Mouse (Mus musculus) hindbrain, embryonic 10.5 days (tissue): Measurements from ENCODE around the gene Ahnak2. TPM values are rescaled to one million over a fixed set of nuclear protein-coding genes. Genes with fewer than 3 reads are reported as not detected.

Experiments
- DNase-seq: peaks from one replicate; pipeline ENCODE4 v3.0.0-alpha.2; 2017; ENCODE audit warnings: low spot score
- H3K27ac ChIP-seq: fragments of 300-500 bp; sonication (generic); 2 replicates; pipeline ENCODE4 v1.5.1; 2016; ENCODE audit warnings: mild to moderate bottlenecking, moderate library complexity
- H3K27me3 ChIP-seq: fragments of 300-500 bp; sonication (generic); 2 replicates; pipeline ENCODE4 v1.6.1; 2016; ENCODE audit warnings: mild to moderate bottlenecking; ENCODE audit not compliant: poor library complexity, insufficient read depth, severe bottlenecking
- H3K36me3 ChIP-seq: fragments of 300-500 bp; sonication (generic); 2 replicates; pipeline ENCODE4 v1.6.1; 2016; ENCODE audit warnings: mild to moderate bottlenecking, moderate library complexity
- H3K4me1 ChIP-seq: fragments of 300-500 bp; sonication (generic); replicated peaks from 2 replicates; pipeline ENCODE4 v1.6.1; 2016; ENCODE audit warnings: mild to moderate bottlenecking
- H3K4me3 ChIP-seq: fragments of 300-500 bp; sonication (generic); 2 replicates; pipeline ENCODE4 v1.5.1; 2016; ENCODE audit warnings: mild to moderate bottlenecking, moderate library complexity
- H3K9me3 ChIP-seq: fragments of 300-500 bp; sonication (generic); 2 replicates; pipeline ENCODE4 v1.6.1; 2016; ENCODE audit warnings: mild to moderate bottlenecking, moderate library complexity
- WGBS: fragments of 180-500 bp; shearing (Covaris S2); methylation state at CpG from one replicate; pipeline ENCODE4 v1.1.7; 2016; 5-methylcytosine and 5-hydroxymethylcytosine counted together
- polyA plus RNA-seq: library from polyadenylated mRNA; unstranded; fragments of >200 nt; fragmentation: Nextera tagmentation; extraction: Ambion mirVana; gene quantifications from 2 replicates; pipeline ENCODE4 v1.2.1, GENCODE M21; 2016

Ahnak2 gene
- polyA plus RNA-seq, 1 experiment from 2014 or later: 0.37 TPM

DNA sequence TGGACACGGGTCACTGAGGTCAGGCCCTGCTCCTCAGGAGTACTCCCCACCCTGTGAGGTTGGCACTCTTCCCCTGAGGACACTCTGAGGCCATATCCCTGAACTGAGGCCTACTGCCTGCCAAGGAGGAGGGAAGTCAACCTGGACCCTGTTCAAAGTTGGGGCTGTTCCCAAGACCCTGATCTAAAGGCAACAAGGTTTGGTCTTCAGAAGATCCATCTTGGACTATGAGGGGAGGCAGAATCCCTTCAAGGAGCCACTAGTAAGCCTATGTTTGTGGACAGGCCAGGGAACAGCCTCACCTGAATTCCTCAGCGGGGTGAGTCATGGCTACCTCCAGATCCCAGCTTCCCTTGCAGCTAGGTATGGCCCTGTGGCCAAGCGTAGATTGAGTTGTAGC is 43.0 kb downstream of the Ahnak2 start:
- H3K27me3 ChIP-seq: no peaks in the 10 kb centered on the region
- no peak for DNase-seq
- H3K4me1 ChIP-seq: peaks cover 7% of the 10 kb centered on the region
- H3K9me3 ChIP-seq: no peaks in the 10 kb centered on the region
- no peak overlapping the region for H3K4me3 ChIP-seq
- H3K36me3 ChIP-seq: no peaks in the 10 kb centered on the region
- H3K27ac ChIP-seq: no peak overlapping the region
- 86% methylated on average over 3 of the region's 3 CpGs for WGBS

GRCm38 (mm10) chr12:112757896-112758295 is 44.6 kb downstream of the Ahnak2 start:
- no peak overlapping the region for H3K4me3 ChIP-seq
- peaks cover 7% of the 10 kb centered on the region for H3K4me1 ChIP-seq
- 94% methylated on average over 5 of the region's 5 CpGs for WGBS
- H3K27me3 ChIP-seq: no peaks in the 10 kb centered on the region
- H3K36me3 ChIP-seq: no peaks in the 10 kb centered on the region
- H3K9me3 ChIP-seq: no peaks in the 10 kb centered on the region
- no peak for DNase-seq
- H3K27ac ChIP-seq: no peak overlapping the region

GRCm38 (mm10) chr12:112755900-112756299 is 46.6 kb downstream of the Ahnak2 start:
- Histone ChIP-seq H3K27me3 (no peaks in the 10 kb centered on the region), H3K36me3 (no peaks in the 10 kb centered on the region), H3K9me3 (no peaks in the 10 kb centered on the region), H3K4me3 (no peak overlapping the region), H3K4me1 (peaks cover 6% of the 10 kb centered on the region), H3K27ac (no peak overlapping the region)
- 80% methylated on average over 4 of the region's 4 CpGs for WGBS
- DNase-seq: no peak

- Histone ChIP-seq H3K4me3 (no peak overlapping the region), H3K36me3 (no peaks in the 10 kb centered on the region), H3K4me1 (peaks cover 9% of the 10 kb centered on the region), H3K9me3 (no peaks in the 10 kb centered on the region), H3K27ac (no peak overlapping the region), H3K27me3 (no peaks in the 10 kb centered on the region)
- 69% methylated on average over 2 of the region's 2 CpGs for WGBS
- no peak for DNase-seq
These were observed 50.1 kb downstream of the Ahnak2 start for GRCm38 (mm10) chr12:112752399-112752798.

DNA sequence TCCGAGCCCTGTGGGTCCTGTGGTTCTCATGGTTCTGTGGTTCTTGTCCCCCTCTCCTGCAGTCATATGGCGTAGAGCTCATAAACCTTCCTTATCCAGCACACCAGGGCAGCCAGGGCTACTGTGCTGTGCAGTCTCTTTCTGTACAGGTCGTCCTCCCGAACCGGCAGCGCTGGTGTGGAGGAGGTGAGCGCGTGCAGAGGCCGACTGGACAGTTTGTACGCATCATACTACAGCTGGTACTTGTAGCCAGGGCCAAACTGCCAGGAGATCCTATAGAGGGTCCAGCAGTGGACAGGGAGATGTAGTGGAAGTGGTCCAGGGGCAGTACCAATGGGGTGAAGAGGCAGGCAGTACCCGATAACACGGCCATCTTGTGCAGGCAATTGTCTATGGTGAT is 51.5 kb downstream of the Ahnak2 start:
- Histone ChIP-seq H3K9me3 (no peaks in the 10 kb centered on the region), H3K4me3 (no peak overlapping the region), H3K36me3 (no peaks in the 10 kb centered on the region), H3K27me3 (no peaks in the 10 kb centered on the region), H3K27ac (no peak overlapping the region), H3K4me1 (peaks cover 19% of the 10 kb centered on the region)
- no peak for DNase-seq
- WGBS: 90% methylated on average over 12 of the region's 12 CpGs

- peaks cover 38% of the 10 kb centered on the region for H3K4me1 ChIP-seq
- peaks cover 18% of the 10 kb centered on the region; the same call in 1 of the 2 replicates for H3K36me3 ChIP-seq
- DNase-seq: no peak
- peak overlapping the region; percentile 31; the same call in 1 of the 2 replicates for H3K4me3 ChIP-seq
- no peaks in the 10 kb centered on the region for H3K9me3 ChIP-seq
- no peaks in the 10 kb centered on the region for H3K27me3 ChIP-seq
- WGBS: 74% methylated on average over 8 of the region's 8 CpGs
- peak overlapping the region; percentile 91 for H3K27ac ChIP-seq
These were observed 54.9 kb downstream of the Ahnak2 start for GRCm38 (mm10) chr12:112747606-112747970.

DNA sequence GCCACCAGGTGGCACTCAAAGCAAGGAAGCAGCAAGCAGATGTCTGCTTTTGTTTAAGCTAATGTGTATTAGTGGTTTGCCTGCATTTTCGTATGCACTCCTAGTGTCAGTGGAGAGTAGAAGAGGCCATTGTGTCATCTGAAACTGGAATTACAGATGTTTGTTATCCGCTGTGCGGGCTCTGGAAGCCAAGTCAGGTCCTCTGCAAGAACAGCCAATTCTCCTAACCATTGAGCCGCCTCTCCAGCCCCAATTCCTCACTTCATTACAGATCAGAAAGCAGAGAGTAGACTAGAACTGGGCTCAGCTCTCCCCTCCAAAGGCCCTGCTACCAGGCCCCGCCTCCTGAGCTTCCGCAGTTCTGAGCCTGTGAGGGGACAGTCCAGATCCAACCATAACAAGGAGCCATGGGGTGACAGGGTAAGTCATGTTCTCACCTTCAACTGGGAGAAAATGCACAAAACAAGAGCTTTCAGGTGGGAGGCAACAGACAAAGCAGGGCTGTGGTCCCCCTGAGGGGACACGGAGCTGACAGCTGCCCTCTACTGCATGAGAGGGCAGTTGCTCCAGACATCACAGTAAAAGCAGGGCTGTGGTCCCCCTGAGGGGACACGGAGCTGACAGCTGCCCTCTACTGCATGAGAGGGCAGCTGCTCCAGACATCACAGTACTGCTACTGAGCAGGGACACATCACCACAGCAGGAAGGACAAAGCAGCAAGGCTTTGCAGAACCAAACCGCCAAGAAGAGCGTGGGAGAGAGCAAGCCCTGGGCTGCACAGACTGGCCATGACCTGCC is 55.5 kb downstream of the Ahnak2 start:
- 19% methylated on average over 10 of the region's 10 CpGs for WGBS
- Histone ChIP-seq H3K27me3 (no peaks in the 10 kb centered on the region), H3K9me3 (no peaks in the 10 kb centered on the region), H3K4me3 (peak overlapping the region; percentile 31), H3K36me3 (peaks cover 18% of the 10 kb centered on the region; the same call in 1 of the 2 replicates), H3K27ac (peak overlapping the region; percentile 91), H3K4me1 (peaks cover 41% of the 10 kb centered on the region)
- peak; percentile 61 for DNase-seq

- Histone ChIP-seq H3K4me3 (no peak overlapping the region; the same call in 1 of the 2 replicates), H3K4me1 (peaks cover 41% of the 10 kb centered on the region), H3K27ac (peak overlapping the region; percentile 91), H3K27me3 (no peaks in the 10 kb centered on the region), H3K9me3 (no peaks in the 10 kb centered on the region), H3K36me3 (peaks cover 18% of the 10 kb centered on the region; the same call in 1 of the 2 replicates)
- DNase-seq: no peak
- WGBS: 86% methylated on average over 4 of the region's 4 CpGs
These were observed 56.0 kb downstream of the Ahnak2 start for GRCm38 (mm10) chr12:112746461-112746807.

- Histone ChIP-seq H3K27me3 (no peaks in the 10 kb centered on the region), H3K4me1 (peaks cover 41% of the 10 kb centered on the region), H3K9me3 (no peaks in the 10 kb centered on the region), H3K4me3 (no peak overlapping the region), H3K36me3 (peaks cover 21% of the 10 kb centered on the region; the same call in 1 of the 2 replicates), H3K27ac (peak overlapping the region; percentile 91)
- 91% methylated on average over 10 of the region's 10 CpGs for WGBS
- DNase-seq: no peak
These were observed 56.7 kb downstream of the Ahnak2 start for GRCm38 (mm10) chr12:112745716-112746115.

DNA sequence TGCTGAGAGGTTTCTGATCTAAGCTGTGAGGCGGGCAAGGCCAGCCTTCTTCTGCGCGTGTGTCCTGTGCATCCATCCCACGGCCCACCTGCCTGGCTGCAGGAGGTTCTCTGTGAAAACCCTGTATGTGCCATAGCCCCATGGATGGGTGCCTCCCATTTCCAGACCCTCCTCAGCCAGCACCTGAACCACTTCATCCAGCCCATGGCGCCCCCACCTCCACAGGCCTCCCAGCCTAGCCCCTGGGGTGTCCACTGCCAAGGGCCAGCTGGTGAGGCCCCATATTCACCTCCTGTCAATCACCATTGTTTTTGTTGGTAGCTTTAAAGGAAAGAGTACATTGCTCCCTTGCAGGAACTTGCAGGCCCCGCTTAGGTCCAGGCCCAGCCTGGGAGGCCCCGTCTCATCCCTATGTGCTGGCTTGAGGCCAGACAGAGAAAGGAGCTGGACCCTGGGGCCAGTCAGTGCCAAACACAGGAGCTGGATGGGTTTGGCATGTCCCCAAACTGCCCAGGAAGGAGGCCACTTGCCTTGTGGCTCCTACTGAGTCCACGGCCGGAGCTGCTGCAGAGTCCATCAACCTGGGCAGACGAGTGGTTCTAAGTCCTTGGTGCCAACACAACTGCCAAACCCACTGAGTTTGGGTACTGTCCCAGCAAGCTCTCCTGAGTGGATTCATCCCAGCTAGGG is 57.4 kb downstream of the Ahnak2 start:
- H3K36me3 ChIP-seq: peaks cover 28% of the 10 kb centered on the region
- H3K27ac ChIP-seq: peak overlapping the region; percentile 91; the same call in 1 of the 2 replicates
- no peaks in the 10 kb centered on the region for H3K27me3 ChIP-seq
- H3K9me3 ChIP-seq: no peaks in the 10 kb centered on the region
- H3K4me1 ChIP-seq: peaks cover 41% of the 10 kb centered on the region
- no peak overlapping the region for H3K4me3 ChIP-seq
- whole genome bisulfite sequencing: 87% methylated on average over 10 of the region's 10 CpGs
- DNase-seq: no peak

DNA sequence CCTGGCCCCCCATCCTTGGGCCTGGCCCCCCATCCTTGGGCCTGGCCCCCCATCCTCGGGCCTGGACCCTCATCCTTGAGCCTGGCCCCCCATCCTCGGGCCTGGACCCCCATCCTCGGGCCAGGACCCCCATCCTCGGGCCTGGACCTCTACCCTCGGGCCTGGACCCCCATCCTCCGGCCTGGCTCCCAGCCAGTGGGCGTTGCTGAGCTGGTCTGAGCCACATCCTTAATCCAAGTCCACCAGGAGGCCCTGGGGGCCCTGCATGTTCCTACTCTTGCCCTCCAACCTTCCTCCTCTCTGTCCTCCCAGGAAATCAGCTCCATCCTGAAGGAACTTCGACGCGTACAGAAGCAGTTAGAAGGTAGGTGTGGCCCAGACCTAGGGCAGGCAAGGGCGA is 58.2 kb downstream of the Ahnak2 start:
- Histone ChIP-seq H3K27me3 (no peaks in the 10 kb centered on the region), H3K27ac (0 out of 2 replicates have a peak overlapping the region, but pooled peaks have one; percentile 19), H3K36me3 (peaks cover 36% of the 10 kb centered on the region), H3K4me3 (no peak overlapping the region), H3K4me1 (peaks cover 41% of the 10 kb centered on the region), H3K9me3 (no peaks in the 10 kb centered on the region)
- 86% methylated on average over 11 of the region's 11 CpGs for WGBS
- DNase-seq: no peak

DNA sequence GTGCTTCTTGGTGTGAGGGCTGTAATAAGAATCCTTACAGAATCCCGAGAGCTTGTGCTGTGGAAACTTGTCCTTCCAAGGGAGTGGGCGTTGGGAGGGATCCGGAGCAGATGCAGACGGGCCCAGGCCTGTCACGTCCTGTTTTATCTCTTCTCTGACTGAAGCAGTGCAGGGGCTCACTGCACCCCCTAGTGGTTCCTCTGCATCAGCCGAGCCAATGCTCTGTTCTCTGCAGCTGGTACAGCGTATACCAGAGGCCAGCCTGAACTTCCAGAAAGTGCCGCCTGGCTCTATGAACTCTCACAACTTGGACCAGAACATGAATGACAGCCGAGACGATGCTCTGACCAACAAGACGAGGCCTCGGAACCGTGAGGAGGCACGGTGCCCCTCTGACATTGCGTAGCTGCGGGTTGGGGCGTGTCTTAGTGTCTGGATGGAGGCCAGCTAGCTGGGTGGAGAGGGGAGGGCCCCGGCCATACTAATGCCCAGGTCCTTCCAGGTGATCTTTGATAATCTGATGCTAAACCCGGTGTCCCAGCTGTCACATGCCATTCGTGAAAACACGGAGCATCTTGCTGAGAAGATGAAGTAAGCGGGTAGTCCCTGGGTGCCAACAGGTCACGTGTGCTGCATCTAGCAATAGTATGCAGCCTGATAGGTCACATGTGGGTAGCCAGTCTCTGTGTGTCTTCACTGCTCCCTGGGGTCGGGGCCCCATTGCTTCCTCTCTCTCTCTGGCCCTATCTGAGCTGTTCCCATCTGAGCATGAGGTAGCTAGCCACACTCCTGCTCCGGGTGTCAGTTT is 59.1 kb downstream of the Ahnak2 start:
- H3K4me1 ChIP-seq: peaks cover 41% of the 10 kb centered on the region
- no peaks in the 10 kb centered on the region for H3K9me3 ChIP-seq
- DNase-seq: peak; percentile 75
- peak overlapping the region; percentile 80 for H3K27ac ChIP-seq
- H3K27me3 ChIP-seq: no peaks in the 10 kb centered on the region
- H3K36me3 ChIP-seq: peaks cover 44% of the 10 kb centered on the region
- H3K4me3 ChIP-seq: no peak overlapping the region
- WGBS: 61% methylated on average over 25 of the region's 25 CpGs
